Comparison of ENCODE assay signal across 8 mouse cellular contexts in the genomic region with DNA sequence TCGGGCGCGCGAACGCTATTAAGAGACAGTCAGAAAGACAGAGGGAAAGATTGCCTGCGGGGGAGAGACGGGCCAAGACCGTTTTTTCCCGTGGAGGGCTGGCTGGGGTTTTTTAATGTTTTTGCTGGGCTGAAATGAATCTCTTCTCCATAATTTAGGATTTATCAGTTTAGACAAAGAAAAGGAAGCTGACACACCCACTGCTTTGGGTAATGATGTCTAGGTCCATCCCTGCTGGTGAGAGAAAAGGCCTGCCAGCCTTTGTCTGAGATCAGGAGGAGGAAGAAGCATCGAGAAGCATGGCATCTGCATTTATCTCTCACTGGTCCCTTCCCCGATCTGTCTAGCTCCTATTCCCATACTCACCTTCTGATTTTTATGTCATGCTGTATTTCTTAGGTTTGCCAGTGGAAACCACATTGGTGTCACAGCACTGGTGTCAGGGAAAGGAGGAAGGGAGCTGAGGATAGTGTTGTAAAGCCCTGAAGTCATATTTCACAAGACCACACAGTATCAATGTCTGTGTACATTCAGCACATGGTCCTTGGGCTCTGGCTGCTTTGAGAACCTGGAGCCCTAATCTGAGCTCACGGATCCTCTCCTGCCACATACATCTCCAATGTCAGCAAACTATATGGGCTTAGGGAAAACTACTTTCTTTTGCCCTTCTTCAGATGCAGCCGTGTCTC.
DNase-seq lines count a peak whose midpoint lies in the region; ATAC-seq and TF ChIP-seq lines count a peak whose summit lies in the region.
"Had no signal": no experiment of that assay in that cellular context is flagged by ENCODE, and none has a peak within 500 bp of the region (broad histone marks: within the 10 kb centered on the region; RNA-seq: fewer than 3 reads in every experiment).

No protein-coding gene starts in this region.

- peak overlapping the region; percentile 72 for H3K9ac ChIP-seq in embryonic facial prominence, embryonic 13.5 days
- peak overlapping the region; percentile 26; the same call in 1 of the 2 replicates for H3K9ac ChIP-seq in intestine, embryonic 15.5 days
- peak overlapping the region; percentile 69 for H3K9ac ChIP-seq in neural tube, embryonic 11.5 days (ENCODE audit: low read length)

- peak overlapping the region; percentile 88 for H3K27ac ChIP-seq in spleen, adult 2 months (ENCODE audit: insufficient read depth, low read length)
- peak overlapping the region; percentile 74 for H3K27ac ChIP-seq in embryonic facial prominence, embryonic 13.5 days
- 0 out of 2 replicates have a peak overlapping the region, but pooled peaks have one; percentile 32 for H3K27ac ChIP-seq in intestine, embryonic 15.5 days
- peak overlapping the region; percentile 60; the same call in 1 of the 2 replicates for H3K27ac ChIP-seq in neural tube, embryonic 11.5 days (ENCODE audit: low read depth, low read length)

- intact Hi-C loops in gastrocnemius, postnatal 14 days (cut with DNase I; ENCODE audit: low total_unique reads): no loop called here

- H3K4me1 ChIP-seq in spleen, adult 2 months (ENCODE audit: control insufficient read depth, insufficient read depth, insufficient read length): peaks cover 3% of the 10 kb centered on the region; the same call in 1 of the 2 replicates
- peaks cover 10% of the 10 kb centered on the region; the same call in 1 of the 2 replicates for H3K4me1 ChIP-seq in embryonic facial prominence, embryonic 13.5 days
- H3K4me1 ChIP-seq in intestine, embryonic 15.5 days (replicated peaks): no peaks in the 10 kb centered on the region
- no peaks in the 10 kb centered on the region for H3K4me1 ChIP-seq in neural tube, embryonic 11.5 days (ENCODE audit: control insufficient read depth, insufficient read depth, low read length)

- DNase-seq in spleen, adult 2 months (ENCODE audit: low read depth in 1 of 2, low spot score in 2 of 2): peak in 1 of 2 experiments; percentile 5
- DNase-seq in spleen, postnatal 10 days (ENCODE audit: low spot score in 2 of 2): no peak
- DNase-seq in neural tube, embryonic 11.5 days (ENCODE audit: low spot score): peak; percentile 18
- DNase-seq in layer of hippocampus, adult 18-20 months (ENCODE audit: low spot score in 2 of 2): no peak
- DNase-seq in gastrocnemius, postnatal 14 days: no peak

- H3K4me2 ChIP-seq in embryonic facial prominence, embryonic 13.5 days: peak overlapping the region; percentile 61
- H3K4me2 ChIP-seq in intestine, embryonic 15.5 days (replicated peaks): peak overlapping the region; percentile 58
- peak overlapping the region; percentile 50 for H3K4me2 ChIP-seq in neural tube, embryonic 11.5 days (ENCODE audit: low read depth)

- peak overlapping the region; percentile 64 for H3K4me3 ChIP-seq in spleen, adult 2 months (ENCODE audit: extremely low read depth, insufficient read depth, insufficient read length)
- peak overlapping the region; percentile 51 for H3K4me3 ChIP-seq in embryonic facial prominence, embryonic 13.5 days
- peak overlapping the region; percentile 38 for H3K4me3 ChIP-seq in intestine, embryonic 15.5 days (replicated peaks)
- peak overlapping the region; percentile 39 for H3K4me3 ChIP-seq in neural tube, embryonic 11.5 days (ENCODE audit: low read depth, low read length)
- H3K4me3 ChIP-seq: erythroblast, embryonic 14.5 days had no signal

- ATAC-seq in embryonic facial prominence, embryonic 13.5 days (ENCODE audit: insufficient number of reproducible peaks, insufficient read depth, low FRiP score, low TSS enrichment, low read depth): no peak
- peak; percentile 50; the same call in 1 of the 2 replicates for ATAC-seq in intestine, embryonic 15.5 days
- ATAC-seq in neural tube, embryonic 11.5 days (ENCODE audit: insufficient read depth, low FRiP score, low TSS enrichment): peak; percentile 58

- no peak for TF ChIP-seq POLR2A in spleen, adult 2 months (IDR thresholded peaks at IDR 0.05; ENCODE audit: low read depth, low read length)

- TF ChIP-seq CTCF in spleen, adult 2 months (IDR thresholded peaks at IDR 0.05; ENCODE audit: extremely low read depth, insufficient read depth, insufficient read length, insufficient replicate concordance): no peak

- no peaks in the 10 kb centered on the region for H3K27me3 ChIP-seq in spleen, adult 2 months (ENCODE audit: control insufficient read depth, insufficient read depth, low read length)
- no peaks in the 10 kb centered on the region for H3K27me3 ChIP-seq in embryonic facial prominence, embryonic 13.5 days
- no peaks in the 10 kb centered on the region for H3K27me3 ChIP-seq in intestine, embryonic 15.5 days (replicated peaks)
- H3K27me3 ChIP-seq in neural tube, embryonic 11.5 days (ENCODE audit: control insufficient read depth, insufficient read depth, low read length): no peaks in the 10 kb centered on the region

- no peaks in the 10 kb centered on the region for H3K36me3 ChIP-seq in spleen, adult 2 months (ENCODE audit: control insufficient read depth, insufficient read depth, low read length)
- H3K36me3 ChIP-seq in embryonic facial prominence, embryonic 13.5 days: no peaks in the 10 kb centered on the region
- no peaks in the 10 kb centered on the region for H3K36me3 ChIP-seq in intestine, embryonic 15.5 days
- no peaks in the 10 kb centered on the region for H3K36me3 ChIP-seq in neural tube, embryonic 11.5 days (ENCODE audit: control insufficient read depth, insufficient read depth, low read length)

- WGBS in spleen, adult 2 months: 29% methylated on average over 13 of the region's 13 CpGs
- WGBS in embryonic facial prominence, embryonic 13.5 days: 31% methylated on average over 13 of the region's 13 CpGs
- 31% methylated on average over 13 of the region's 13 CpGs for whole genome bisulfite sequencing in intestine, embryonic 15.5 days
- WGBS in neural tube, embryonic 11.5 days: 34% methylated on average over 13 of the region's 13 CpGs

- no peaks in the 10 kb centered on the region for H3K9me3 ChIP-seq in embryonic facial prominence, embryonic 13.5 days
- no peaks in the 10 kb centered on the region for H3K9me3 ChIP-seq in intestine, embryonic 15.5 days
- H3K9me3 ChIP-seq in neural tube, embryonic 11.5 days (ENCODE audit: control insufficient read depth, low read length): no peaks in the 10 kb centered on the region

Comparison
In these comparisons a context has a peak if more than half of its experiments do, and no peak if none do; other contexts are left out.
1. H3K27ac ChIP-seq: peak in every context shown above with its lines; median percentile 88 in spleen, adult 2 months; 74 in embryonic facial prominence, embryonic 13.5 days; 60 in neural tube, embryonic 11.5 days; 32 in intestine, embryonic 15.5 days.